Mouse (Mus musculus) C2C12 (cell line): ENCODE data around the gene Tgfb1.

Experiments
- CTCF ChIP-seq: IDR thresholded peaks from one replicate; pipeline ENCODE4 v1.5.1; 2011; ENCODE audit not compliant: control insufficient read depth, insufficient read depth, insufficient read length
- USF1 ChIP-seq: IDR thresholded peaks from one replicate; pipeline ENCODE4 v1.6.1; 2011; ENCODE audit warnings: low read depth, mild to moderate bottlenecking, control low read depth, moderate library complexity

DNA sequence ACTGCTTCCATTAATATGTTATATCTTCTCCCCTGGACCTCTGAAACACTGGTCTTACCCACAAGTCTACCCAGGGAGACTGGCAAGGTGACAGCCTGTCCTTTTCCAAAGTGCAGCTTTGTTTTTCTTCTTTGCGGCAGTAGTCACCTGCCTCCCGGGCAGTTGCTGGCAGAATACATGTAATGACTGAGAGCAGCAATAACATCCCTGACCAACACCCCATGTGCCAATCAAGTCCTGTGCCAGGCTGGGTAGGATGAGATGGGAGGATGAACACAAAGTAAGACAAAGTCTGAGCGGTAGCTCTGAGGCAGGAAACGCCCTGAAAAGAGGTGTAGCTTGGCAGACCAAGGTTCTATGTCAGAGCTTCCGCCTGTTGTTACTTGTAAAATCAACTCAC lies 41.0 kb downstream of the Tgfb1 start:
- TF ChIP-seq CTCF, result no peak
- no peak for TF ChIP-seq USF1
